Mouse (Mus musculus) urinary bladder, adult 2 months (tissue): ENCODE measurements at regions not wholly inside any gene's neighbourhood (a gene's known extent, or its start where the extent isn't known, plus 50 kb on each side); places are given as distances from the start of the nearest gene placed in this dataset.

Experiments used
- DNase-seq: peaks from one replicate; pipeline ENCODE4 v3.0.0; 2022; ENCODE audit warnings: low spot score

- DNase-seq: no peak
Observed at GRCm38 (mm10) chr10:111881339-111882211, 90.9 kb upstream of the Krr1 start.

- no peak for DNase-seq
Observed at GRCm38 (mm10) chr10:111882521-111882920, 89.9 kb upstream of the Krr1 start.

GRCm38 (mm10) chr10:111884701-111885100 is 87.8 kb upstream of the Krr1 start:
- DNase-seq: no peak

GRCm38 (mm10) chr10:111889111-111889510 is 83.4 kb upstream of the Krr1 start:
- no peak for DNase-seq

- DNase-seq: no peak
Observed at GRCm38 (mm10) chr10:111893489-111893888, 79.0 kb upstream of the Krr1 start.

- DNase-seq: no peak
Observed at GRCm38 (mm10) chr10:111893941-111894340, 78.5 kb upstream of the Krr1 start.

- DNase-seq: no peak
Observed at GRCm38 (mm10) chr10:111897361-111897760, 75.1 kb upstream of the Krr1 start.

- no peak for DNase-seq
Observed at GRCm38 (mm10) chr10:111900723-111901716, 71.4 kb upstream of the Krr1 start.

GRCm38 (mm10) chr10:111903956-111904355 is 68.5 kb upstream of the Krr1 start:
- DNase-seq: no peak

GRCm38 (mm10) chr10:111907836-111908235 is 64.6 kb upstream of the Krr1 start:
- no peak for DNase-seq

- no peak for DNase-seq
Observed at GRCm38 (mm10) chr10:111912561-111912960, 59.9 kb upstream of the Krr1 start.

- DNase-seq: no peak
Observed at GRCm38 (mm10) chr10:111913066-111913785, 59.2 kb upstream of the Krr1 start.

- DNase-seq: no peak
Observed at GRCm38 (mm10) chr10:111914231-111914630, 58.2 kb upstream of the Krr1 start.

GRCm38 (mm10) chr10:111918071-111918507 is 54.4 kb upstream of the Krr1 start:
- no peak for DNase-seq

GRCm38 (mm10) chr10:111919475-111919874 is 53.0 kb upstream of the Krr1 start:
- DNase-seq: no peak

GRCm38 (mm10) chr10:111921492-111921891 is 51.0 kb upstream of the Krr1 start:
- no peak for DNase-seq
